Mouse (Mus musculus): Measurements from ENCODE around the gene Ffar2. TPM values are rescaled to one million over a fixed set of nuclear protein-coding genes. Genes with fewer than 3 reads are reported as not detected.

Gene Ffar2
- polyA plus RNA-seq, 1 experiment, result not detected

GRCm38 (mm10) chr7:30810319-30810718, 13.3 kb downstream of the Ffar2 start:
- no peaks in the 10 kb centered on the region; the same call in 1 of the 2 replicates for H3K4me1 ChIP-seq (ENCODE audit: control insufficient read depth)
- TF ChIP-seq TAL1 (IDR thresholded peaks at IDR 0.05; ENCODE audit: low read length) (no peak), GATA1 (IDR thresholded peaks at IDR 0.05; ENCODE audit: low read length) (no peak)
- H3K36me3 ChIP-seq (ENCODE audit: control insufficient read depth), result no peaks in the 10 kb centered on the region
- no peaks in the 10 kb centered on the region for H3K27me3 ChIP-seq (ENCODE audit: control insufficient read depth)
- H3K9me3 ChIP-seq (ENCODE audit: control insufficient read depth, low read length), result no peaks in the 10 kb centered on the region
- no peak overlapping the region for H3K4me3 ChIP-seq (replicated peaks)

GRCm38 (mm10) chr7:30805924-30806323, 17.7 kb downstream of the Ffar2 start:
- H3K4me3 ChIP-seq (replicated peaks), result no peak overlapping the region
- H3K36me3 ChIP-seq (ENCODE audit: control insufficient read depth), result no peaks in the 10 kb centered on the region
- no peaks in the 10 kb centered on the region for H3K27me3 ChIP-seq (ENCODE audit: control insufficient read depth)
- TF ChIP-seq GATA1 (IDR thresholded peaks at IDR 0.05; ENCODE audit: low read length) (no peak), TAL1 (IDR thresholded peaks at IDR 0.05; ENCODE audit: low read length) (no peak)
- H3K4me1 ChIP-seq (ENCODE audit: control insufficient read depth), result no peaks in the 10 kb centered on the region
- no peaks in the 10 kb centered on the region for H3K9me3 ChIP-seq (ENCODE audit: control insufficient read depth, low read length)

GRCm38 (mm10) chr7:30804026-30804715, 19.4 kb downstream of the Ffar2 start:
- Histone ChIP-seq H3K4me1 (ENCODE audit: control insufficient read depth) (no peaks in the 10 kb centered on the region), H3K27me3 (ENCODE audit: control insufficient read depth) (no peaks in the 10 kb centered on the region), H3K36me3 (ENCODE audit: control insufficient read depth) (no peaks in the 10 kb centered on the region), H3K4me3 (replicated peaks) (no peak overlapping the region), H3K9me3 (ENCODE audit: control insufficient read depth, low read length) (peaks cover 9% of the 10 kb centered on the region)
- TF ChIP-seq GATA1 (IDR thresholded peaks at IDR 0.05; ENCODE audit: low read length) (no peak), TAL1 (IDR thresholded peaks at IDR 0.05; ENCODE audit: low read length) (no peak)

DNA sequence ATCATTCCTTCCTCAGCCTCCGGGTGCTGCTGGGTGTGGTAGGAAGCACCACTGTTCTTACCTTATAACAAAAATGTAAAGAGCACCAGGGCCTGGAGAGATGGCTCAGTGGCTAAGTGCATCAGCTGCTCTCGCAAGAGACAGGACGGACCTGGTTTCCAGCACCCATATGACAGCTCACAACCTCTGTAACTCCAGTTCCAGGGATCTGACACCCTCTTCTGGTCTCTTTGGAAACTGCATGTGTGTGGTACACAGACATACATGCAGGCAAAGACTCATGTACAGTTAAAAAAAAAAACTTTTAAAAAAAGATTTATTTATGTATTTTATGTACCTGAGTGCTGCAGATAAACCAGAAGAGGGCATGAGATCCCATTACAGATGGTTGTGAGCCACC, 20.3 kb downstream of the Ffar2 start:
- TF ChIP-seq TAL1 (IDR thresholded peaks at IDR 0.05; ENCODE audit: low read length), result no peak
- no peak for TF ChIP-seq GATA1 (IDR thresholded peaks at IDR 0.05; ENCODE audit: low read length)
- H3K4me1 ChIP-seq (ENCODE audit: control insufficient read depth), result no peaks in the 10 kb centered on the region
- H3K9me3 ChIP-seq (ENCODE audit: control insufficient read depth, low read length), result peaks cover 9% of the 10 kb centered on the region
- no peaks in the 10 kb centered on the region for H3K36me3 ChIP-seq (ENCODE audit: control insufficient read depth)
- no peaks in the 10 kb centered on the region for H3K27me3 ChIP-seq (ENCODE audit: control insufficient read depth)
- H3K4me3 ChIP-seq (replicated peaks), result no peak overlapping the region

DNA sequence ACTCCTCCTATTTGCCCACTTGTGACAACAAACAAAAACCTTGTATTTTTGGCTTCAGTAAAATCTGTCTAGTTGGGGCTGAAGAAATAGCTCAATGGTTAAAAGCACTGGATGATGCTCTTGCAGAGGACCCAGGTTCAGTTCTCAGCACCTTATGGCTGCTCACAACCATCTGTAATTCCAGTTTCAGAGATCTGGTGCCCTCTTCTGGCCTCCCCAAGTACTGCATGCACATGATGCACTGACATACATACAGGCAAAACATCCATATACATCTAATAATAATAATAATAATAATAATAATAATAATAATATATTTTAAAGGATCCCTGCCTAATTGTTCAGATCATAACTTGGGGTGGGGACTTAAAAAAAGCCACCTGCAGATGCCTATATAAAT, 22.9 kb downstream of the Ffar2 start:
- TF ChIP-seq TAL1 (IDR thresholded peaks at IDR 0.05; ENCODE audit: low read length) (no peak), GATA1 (IDR thresholded peaks at IDR 0.05; ENCODE audit: low read length) (no peak)
- H3K9me3 ChIP-seq (ENCODE audit: control insufficient read depth, low read length), result peaks cover 9% of the 10 kb centered on the region
- H3K4me3 ChIP-seq (replicated peaks), result no peak overlapping the region
- no peaks in the 10 kb centered on the region for H3K36me3 ChIP-seq (ENCODE audit: control insufficient read depth)
- H3K4me1 ChIP-seq (ENCODE audit: control insufficient read depth), result no peaks in the 10 kb centered on the region
- H3K27me3 ChIP-seq (ENCODE audit: control insufficient read depth), result no peaks in the 10 kb centered on the region

- H3K27me3 ChIP-seq (ENCODE audit: control insufficient read depth), result no peaks in the 10 kb centered on the region
Observed at GRCm38 (mm10) chr7:30796790-30797189, 26.8 kb downstream of the Ffar2 start.

GRCm38 (mm10) chr7:30794921-30795320, 28.7 kb downstream of the Ffar2 start:
- peaks cover 3% of the 10 kb centered on the region for H3K9me3 ChIP-seq (ENCODE audit: control insufficient read depth, low read length)
- H3K4me3 ChIP-seq (replicated peaks), result no peak overlapping the region
- no peaks in the 10 kb centered on the region for H3K4me1 ChIP-seq (ENCODE audit: control insufficient read depth)
- H3K36me3 ChIP-seq (ENCODE audit: control insufficient read depth), result no peaks in the 10 kb centered on the region
- TF ChIP-seq GATA1 (IDR thresholded peaks at IDR 0.05; ENCODE audit: low read length) (no peak), TAL1 (IDR thresholded peaks at IDR 0.05; ENCODE audit: low read length) (no peak)
- no peaks in the 10 kb centered on the region for H3K27me3 ChIP-seq (ENCODE audit: control insufficient read depth)

More at GRCm38 (mm10) chr7:30796790-30797189, 26.8 kb downstream of the Ffar2 start:
- Histone ChIP-seq H3K36me3 (ENCODE audit: control insufficient read depth) (no peaks in the 10 kb centered on the region), H3K4me3 (replicated peaks) (no peak overlapping the region), H3K4me1 (ENCODE audit: control insufficient read depth) (no peaks in the 10 kb centered on the region), H3K9me3 (ENCODE audit: control insufficient read depth, low read length) (peaks cover 9% of the 10 kb centered on the region)
- TF ChIP-seq GATA1 (IDR thresholded peaks at IDR 0.05; ENCODE audit: low read length) (no peak), TAL1 (IDR thresholded peaks at IDR 0.05; ENCODE audit: low read length) (no peak)

DNA sequence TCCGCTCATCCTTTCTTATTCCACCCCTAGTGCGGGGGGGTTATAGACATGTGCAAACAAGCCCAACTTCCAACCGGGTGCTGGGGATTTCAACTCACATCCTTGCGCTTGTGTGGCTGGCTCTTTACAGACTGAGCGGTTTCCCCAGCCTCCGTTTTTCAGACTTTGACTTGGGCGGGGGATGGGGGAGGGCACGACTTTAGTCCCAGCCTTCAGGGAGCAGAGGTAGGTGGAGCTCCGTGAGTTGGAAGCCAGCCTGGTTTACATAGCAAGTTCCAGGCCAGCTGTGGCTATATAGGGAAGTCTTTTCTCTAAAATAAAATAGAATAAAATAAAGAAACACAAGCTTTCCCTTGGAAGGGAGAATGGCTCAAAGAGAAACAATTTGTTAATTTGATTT, 31.7 kb downstream of the Ffar2 start:
- TF ChIP-seq TAL1 (IDR thresholded peaks at IDR 0.05; ENCODE audit: low read length) (no peak), GATA1 (IDR thresholded peaks at IDR 0.05; ENCODE audit: low read length) (no peak)
- Histone ChIP-seq H3K9me3 (ENCODE audit: control insufficient read depth, low read length) (no peaks in the 10 kb centered on the region; the same call in 1 of the 2 replicates), H3K4me1 (ENCODE audit: control insufficient read depth) (no peaks in the 10 kb centered on the region), H3K4me3 (replicated peaks) (no peak overlapping the region), H3K36me3 (ENCODE audit: control insufficient read depth) (no peaks in the 10 kb centered on the region), H3K27me3 (ENCODE audit: control insufficient read depth) (no peaks in the 10 kb centered on the region)

DNA sequence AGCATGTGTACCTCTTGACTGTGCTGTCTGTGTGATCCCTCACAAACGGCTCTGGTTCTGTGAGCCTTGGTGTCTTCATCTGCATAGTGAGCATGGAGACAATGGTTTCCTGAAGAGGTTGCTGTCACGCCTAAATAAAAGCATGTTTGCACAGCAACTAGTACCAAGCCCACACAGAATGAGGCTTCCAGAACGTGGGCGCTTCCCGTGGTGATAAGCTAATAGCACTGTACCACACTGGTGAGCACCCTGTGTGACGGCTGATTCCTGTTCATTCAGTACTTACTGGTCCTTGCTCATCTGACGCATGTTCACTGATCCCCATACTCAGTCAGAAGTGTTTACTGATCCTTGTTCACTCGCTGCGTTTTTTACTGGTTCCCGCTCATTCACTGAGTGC, 33.4 kb downstream of the Ffar2 start:
- H3K4me1 ChIP-seq (ENCODE audit: control insufficient read depth), result no peaks in the 10 kb centered on the region
- no peaks in the 10 kb centered on the region for H3K27me3 ChIP-seq (ENCODE audit: control insufficient read depth)
- H3K9me3 ChIP-seq (ENCODE audit: control insufficient read depth, low read length), result no peaks in the 10 kb centered on the region
- no peak for TF ChIP-seq TAL1 (IDR thresholded peaks at IDR 0.05; ENCODE audit: low read length)
- no peak for TF ChIP-seq GATA1 (IDR thresholded peaks at IDR 0.05; ENCODE audit: low read length)
- no peak overlapping the region for H3K4me3 ChIP-seq (replicated peaks)
- no peaks in the 10 kb centered on the region for H3K36me3 ChIP-seq (ENCODE audit: control insufficient read depth)
